Mouse (Mus musculus): ENCODE measurements around the gene Lgals3. TPM values are rescaled to one million over a fixed set of nuclear protein-coding genes. Genes with fewer than 3 reads are reported as not detected.
A peak's percentile ranks its signal among the peaks of the same experiment; 100 is the strongest.

Gene Lgals3
- polyA plus RNA-seq, 1 experiment from 2014 or later = 15.9 TPM

DNA sequence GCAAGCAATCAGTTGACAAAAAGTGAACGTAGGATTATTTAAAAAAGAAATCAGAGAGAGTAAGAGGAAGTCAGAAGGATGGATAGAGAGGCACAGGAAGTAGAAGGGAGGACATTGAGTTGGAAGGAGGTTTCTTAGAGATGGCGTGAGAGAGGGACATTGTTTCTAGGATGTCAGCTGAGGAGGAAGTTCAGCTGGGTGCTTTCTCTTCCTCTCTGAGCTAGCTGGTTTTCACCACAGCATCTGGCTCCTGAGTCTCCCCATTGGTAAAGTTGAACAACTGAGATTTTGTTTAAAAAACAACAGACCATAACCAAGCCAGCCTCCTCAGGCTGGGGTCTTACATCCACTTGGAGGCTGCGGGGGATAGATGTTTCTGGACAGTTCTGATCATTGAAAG lies 7.9 kb upstream of the Lgals3 start:
- Histone ChIP-seq H3K27me3 (ENCODE audit: control insufficient read depth, insufficient read depth, low read length) (no peaks in the 10 kb centered on the region), H3K4me1 (ENCODE audit: control insufficient read depth, insufficient read depth, low read length) (no peaks in the 10 kb centered on the region), H3K27ac (ENCODE audit: low read length) (no peak overlapping the region), H3K9ac (replicated peaks; ENCODE audit: low read depth, low read length) (no peak overlapping the region), H3K9me3 (ENCODE audit: control insufficient read depth, low read depth, low read length) (no peaks in the 10 kb centered on the region), H3K4me3 (ENCODE audit: low read depth, low read length) (no peak overlapping the region), H3K36me3 (ENCODE audit: control insufficient read depth, insufficient read depth, low read length) (no peaks in the 10 kb centered on the region), H3K4me2 (replicated peaks; ENCODE audit: low read depth, low read length) (no peak overlapping the region)
- no peak for ATAC-seq (ENCODE audit: insufficient number of reproducible peaks, insufficient read depth, low FRiP score, low read depth)
- WGBS = 50% methylated on average over 3 of the region's 3 CpGs

DNA sequence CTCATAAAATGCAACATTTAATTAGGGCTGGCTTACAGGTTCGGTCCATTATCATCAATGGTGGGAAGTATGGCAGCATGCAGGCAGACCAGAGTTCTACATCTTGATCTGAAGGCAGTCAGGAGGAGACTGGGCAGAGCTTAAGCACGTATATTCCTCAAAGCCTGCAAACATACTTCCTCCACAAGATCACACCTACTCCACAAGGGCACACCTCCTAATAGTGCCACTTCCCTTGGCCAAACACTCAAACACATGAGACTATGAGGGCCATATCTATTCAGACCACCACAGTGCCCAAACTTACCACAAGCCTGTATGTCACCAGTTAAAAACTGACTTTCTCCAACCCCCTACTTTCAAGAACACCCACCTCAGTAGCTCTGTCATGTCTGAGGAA lies 6.1 kb upstream of the Lgals3 start:
- Histone ChIP-seq H3K27ac (ENCODE audit: low read length) (no peak overlapping the region), H3K27me3 (ENCODE audit: control insufficient read depth, insufficient read depth, low read length) (no peaks in the 10 kb centered on the region), H3K4me3 (ENCODE audit: low read depth, low read length) (no peak overlapping the region), H3K4me1 (ENCODE audit: control insufficient read depth, insufficient read depth, low read length) (peaks cover 5% of the 10 kb centered on the region), H3K9ac (replicated peaks; ENCODE audit: low read depth, low read length) (no peak overlapping the region), H3K36me3 (ENCODE audit: control insufficient read depth, insufficient read depth, low read length) (no peaks in the 10 kb centered on the region), H3K9me3 (ENCODE audit: control insufficient read depth, low read depth, low read length) (no peaks in the 10 kb centered on the region), H3K4me2 (replicated peaks; ENCODE audit: low read depth, low read length) (no peak overlapping the region)
- ATAC-seq (ENCODE audit: insufficient number of reproducible peaks, insufficient read depth, low FRiP score, low read depth) = no peak
- WGBS = 80% methylated on average over 2 of the region's 2 CpGs

DNA sequence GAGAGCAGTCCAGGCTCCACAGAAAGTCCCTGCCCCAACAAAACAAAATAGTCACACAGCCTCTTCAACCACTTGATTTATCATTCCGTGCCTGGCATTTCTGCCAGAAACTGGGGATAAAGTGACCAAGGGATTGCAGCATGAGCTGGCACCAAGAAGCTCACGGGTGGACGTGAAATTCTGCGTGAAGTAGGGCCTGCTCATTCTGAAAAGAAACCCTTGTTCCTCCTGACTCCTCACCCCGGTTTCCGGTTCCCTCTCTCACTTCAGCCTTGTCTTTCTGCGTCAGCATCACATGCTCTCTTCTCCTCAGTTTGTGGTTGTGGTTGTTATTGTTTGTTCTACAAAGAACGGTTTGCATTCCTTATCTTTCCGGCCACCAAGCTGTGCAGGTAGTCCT lies 5.7 kb upstream of the Lgals3 start:
- H3K4me1 ChIP-seq (ENCODE audit: control insufficient read depth, insufficient read depth, low read length) = peaks cover 7% of the 10 kb centered on the region

DNA sequence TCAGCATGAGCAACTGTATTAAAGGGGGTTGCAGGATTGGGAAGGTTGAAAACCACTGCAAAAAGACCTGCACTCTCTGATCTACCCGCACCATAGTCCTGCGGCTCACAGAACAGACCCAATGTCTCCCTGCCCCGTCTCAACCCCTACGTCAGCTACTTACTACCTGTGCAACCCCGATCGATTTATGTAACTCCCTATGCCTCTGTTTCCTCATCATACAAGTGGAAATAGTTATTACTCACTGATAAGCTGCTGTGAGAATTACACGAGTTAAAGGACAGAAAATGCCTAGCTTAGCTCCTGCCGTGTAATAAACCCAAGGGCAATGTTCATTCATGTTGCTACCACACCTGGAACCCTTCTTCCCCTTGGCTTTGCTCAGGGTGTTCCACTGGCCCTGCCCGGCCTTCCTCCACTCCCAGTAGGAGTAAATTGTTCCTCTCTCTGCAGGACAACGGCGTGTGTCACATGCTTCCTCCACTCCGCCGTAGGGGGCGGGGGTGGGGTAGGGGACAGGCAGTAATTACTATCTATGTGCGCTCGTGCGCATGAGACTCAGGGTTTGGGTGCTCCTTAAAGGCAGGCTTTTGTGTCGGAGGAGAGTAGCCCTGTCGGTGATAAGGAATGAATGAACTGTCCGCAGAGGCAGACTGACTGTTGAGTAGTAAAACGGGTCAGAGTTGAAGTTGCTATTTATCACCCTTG lies 2.7 kb upstream of the Lgals3 start:
- Histone ChIP-seq H3K27me3 (ENCODE audit: control insufficient read depth, insufficient read depth, low read length) (no peaks in the 10 kb centered on the region), H3K4me1 (ENCODE audit: control insufficient read depth, insufficient read depth, low read length) (peaks cover 9% of the 10 kb centered on the region), H3K9ac (replicated peaks; ENCODE audit: low read depth, low read length) (no peak overlapping the region), H3K9me3 (ENCODE audit: control insufficient read depth, low read depth, low read length) (no peaks in the 10 kb centered on the region), H3K4me3 (ENCODE audit: low read depth, low read length) (no peak overlapping the region), H3K4me2 (replicated peaks; ENCODE audit: low read depth, low read length) (peak overlapping the region; percentile 25; the same call in 1 of the 2 replicates), H3K36me3 (ENCODE audit: control insufficient read depth, insufficient read depth, low read length) (no peaks in the 10 kb centered on the region), H3K27ac (ENCODE audit: low read length) (no peak overlapping the region)
- no peak for ATAC-seq (ENCODE audit: insufficient number of reproducible peaks, insufficient read depth, low FRiP score, low read depth)
- 41% methylated on average over 21 of the region's 21 CpGs for WGBS

More for the DNA sequence above, 5.7 kb upstream of the Lgals3 start:
- Histone ChIP-seq H3K9ac (replicated peaks; ENCODE audit: low read depth, low read length) (no peak overlapping the region), H3K27me3 (ENCODE audit: control insufficient read depth, insufficient read depth, low read length) (no peaks in the 10 kb centered on the region), H3K4me2 (replicated peaks; ENCODE audit: low read depth, low read length) (no peak overlapping the region), H3K4me3 (ENCODE audit: low read depth, low read length) (no peak overlapping the region), H3K9me3 (ENCODE audit: control insufficient read depth, low read depth, low read length) (no peaks in the 10 kb centered on the region), H3K36me3 (ENCODE audit: control insufficient read depth, insufficient read depth, low read length) (no peaks in the 10 kb centered on the region), H3K27ac (ENCODE audit: low read length) (no peak overlapping the region)
- ATAC-seq (ENCODE audit: insufficient number of reproducible peaks, insufficient read depth, low FRiP score, low read depth) = no peak
- WGBS = 85% methylated on average over 9 of the region's 9 CpGs

DNA sequence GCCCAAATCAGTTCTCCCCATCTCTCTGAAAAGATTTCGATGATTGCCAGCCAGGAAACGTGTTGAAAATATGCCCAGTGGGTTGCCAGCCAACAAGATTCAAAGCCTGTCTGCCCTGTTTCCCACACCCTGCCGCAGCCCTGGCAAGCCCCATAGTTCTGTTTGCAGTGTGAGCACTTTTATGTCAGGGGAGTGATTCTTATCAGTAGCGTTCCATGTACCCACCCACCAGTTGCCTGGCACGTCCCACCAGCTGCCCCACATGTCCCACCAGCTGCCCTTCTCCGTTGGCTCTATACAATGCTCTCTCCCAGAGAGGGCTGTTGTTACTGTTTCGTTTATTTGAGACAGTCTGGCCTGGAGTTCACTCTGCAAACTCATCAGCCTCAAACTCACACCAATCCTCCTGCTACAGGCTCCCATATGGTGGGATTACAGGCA lies 650 bp upstream of the Lgals3 start:
- Histone ChIP-seq H3K4me2 (replicated peaks; ENCODE audit: low read depth, low read length) (no peak overlapping the region), H3K4me1 (ENCODE audit: control insufficient read depth, insufficient read depth, low read length) (peaks cover 9% of the 10 kb centered on the region), H3K9ac (replicated peaks; ENCODE audit: low read depth, low read length) (no peak overlapping the region), H3K4me3 (ENCODE audit: low read depth, low read length) (no peak overlapping the region), H3K27ac (ENCODE audit: low read length) (no peak overlapping the region), H3K9me3 (ENCODE audit: control insufficient read depth, low read depth, low read length) (no peaks in the 10 kb centered on the region), H3K27me3 (ENCODE audit: control insufficient read depth, insufficient read depth, low read length) (no peaks in the 10 kb centered on the region), H3K36me3 (ENCODE audit: control insufficient read depth, insufficient read depth, low read length) (no peaks in the 10 kb centered on the region)
- 46% methylated on average over 7 of the region's 7 CpGs for WGBS
- ATAC-seq (ENCODE audit: insufficient number of reproducible peaks, insufficient read depth, low FRiP score, low read depth) = peak; percentile 66; the same call in 1 of the 2 replicates

DNA sequence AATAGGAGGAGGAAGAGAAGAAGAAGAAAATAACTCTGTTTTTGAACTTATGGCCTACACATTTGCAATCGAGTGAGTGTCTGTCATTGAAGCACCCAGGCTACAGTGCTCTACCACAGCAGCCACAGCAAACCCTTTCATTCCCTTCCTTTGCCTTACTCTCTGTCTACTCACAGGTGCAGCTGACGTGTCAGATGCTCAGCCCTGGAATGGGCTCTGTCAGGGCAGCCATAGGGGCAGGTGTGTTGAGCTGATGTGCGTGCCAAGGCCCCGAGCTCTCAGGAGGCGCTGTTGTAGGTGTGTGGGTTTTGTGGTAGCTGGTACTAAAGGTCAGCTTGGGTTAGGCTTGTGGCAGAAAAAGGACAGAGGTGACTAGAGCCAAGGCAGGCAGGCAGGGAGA lies 2.2 kb downstream of the Lgals3 start:
- Histone ChIP-seq H3K27ac (ENCODE audit: low read length) (no peak overlapping the region), H3K9ac (replicated peaks; ENCODE audit: low read depth, low read length) (no peak overlapping the region), H3K9me3 (ENCODE audit: control insufficient read depth, low read depth, low read length) (no peaks in the 10 kb centered on the region), H3K4me2 (replicated peaks; ENCODE audit: low read depth, low read length) (no peak overlapping the region), H3K27me3 (ENCODE audit: control insufficient read depth, insufficient read depth, low read length) (peaks cover 7% of the 10 kb centered on the region; the same call in 1 of the 2 replicates), H3K4me3 (ENCODE audit: low read depth, low read length) (no peak overlapping the region), H3K36me3 (ENCODE audit: control insufficient read depth, insufficient read depth, low read length) (no peaks in the 10 kb centered on the region), H3K4me1 (ENCODE audit: control insufficient read depth, insufficient read depth, low read length) (peaks cover 17% of the 10 kb centered on the region)
- WGBS = 90% methylated on average over 5 of the region's 5 CpGs
- ATAC-seq (ENCODE audit: insufficient number of reproducible peaks, insufficient read depth, low FRiP score, low read depth) = no peak

DNA sequence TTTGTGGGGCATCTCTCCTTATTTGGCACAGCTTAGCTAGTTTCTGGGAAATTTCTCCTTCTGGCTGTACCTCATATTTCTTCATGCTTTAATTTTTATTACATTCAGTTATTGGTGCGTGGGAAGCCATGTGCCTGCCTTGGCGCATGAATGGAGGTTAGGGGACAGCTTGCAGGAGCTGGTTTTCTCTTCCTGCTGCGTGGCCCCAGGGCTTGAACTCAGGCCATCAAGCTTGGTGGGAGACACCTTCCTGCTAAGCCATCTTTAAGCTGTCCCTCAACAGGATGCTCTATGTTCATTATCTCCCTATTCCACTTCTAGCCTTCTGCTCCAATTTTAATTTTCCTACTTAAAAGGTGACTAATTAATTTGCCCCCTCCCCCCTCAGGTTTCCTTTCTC lies 3.2 kb downstream of the Lgals3 start:
- no peak for ATAC-seq (ENCODE audit: insufficient number of reproducible peaks, insufficient read depth, low FRiP score, low read depth)
- H3K27me3 ChIP-seq (ENCODE audit: control insufficient read depth, insufficient read depth, low read length) = peaks cover 7% of the 10 kb centered on the region; the same call in 1 of the 2 replicates
- H3K4me3 ChIP-seq (ENCODE audit: low read depth, low read length) = no peak overlapping the region
- no peak overlapping the region for H3K9ac ChIP-seq (replicated peaks; ENCODE audit: low read depth, low read length)
- H3K36me3 ChIP-seq (ENCODE audit: control insufficient read depth, insufficient read depth, low read length) = no peaks in the 10 kb centered on the region
- H3K4me1 ChIP-seq (ENCODE audit: control insufficient read depth, insufficient read depth, low read length) = peaks cover 12% of the 10 kb centered on the region; the same call in 1 of the 2 replicates
- no peak overlapping the region for H3K27ac ChIP-seq (ENCODE audit: low read length)
- no peaks in the 10 kb centered on the region for H3K9me3 ChIP-seq (ENCODE audit: control insufficient read depth, low read depth, low read length)
- WGBS = 91% methylated on average over 3 of the region's 3 CpGs
- H3K4me2 ChIP-seq (replicated peaks; ENCODE audit: low read depth, low read length) = no peak overlapping the region

DNA sequence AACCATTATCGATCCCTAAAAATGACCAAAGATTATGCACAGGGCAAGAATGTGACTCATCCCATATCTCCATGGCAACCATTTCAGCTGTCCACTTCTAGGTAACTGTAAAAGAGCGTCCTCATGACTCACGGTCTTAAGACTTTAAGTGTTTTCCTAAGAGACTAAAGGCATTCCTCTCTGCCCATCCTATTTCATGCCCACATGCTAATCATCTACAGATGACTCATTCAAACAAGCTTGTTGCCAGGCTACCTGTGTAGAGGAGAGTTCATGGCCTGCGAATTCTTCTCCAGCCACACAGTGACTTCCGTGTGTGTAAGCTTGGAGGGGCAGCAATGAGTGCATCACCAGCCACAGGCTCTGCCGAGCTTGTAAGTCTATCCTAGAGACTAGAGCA lies 4.1 kb downstream of the Lgals3 start:
- Histone ChIP-seq H3K4me2 (replicated peaks; ENCODE audit: low read depth, low read length) (no peak overlapping the region), H3K36me3 (ENCODE audit: control insufficient read depth, insufficient read depth, low read length) (no peaks in the 10 kb centered on the region), H3K4me1 (ENCODE audit: control insufficient read depth, insufficient read depth, low read length) (peaks cover 12% of the 10 kb centered on the region; the same call in 1 of the 2 replicates), H3K27ac (ENCODE audit: low read length) (no peak overlapping the region), H3K4me3 (ENCODE audit: low read depth, low read length) (no peak overlapping the region), H3K27me3 (ENCODE audit: control insufficient read depth, insufficient read depth, low read length) (peaks cover 7% of the 10 kb centered on the region; the same call in 1 of the 2 replicates), H3K9me3 (ENCODE audit: control insufficient read depth, low read depth, low read length) (no peaks in the 10 kb centered on the region), H3K9ac (replicated peaks; ENCODE audit: low read depth, low read length) (no peak overlapping the region)
- no peak for ATAC-seq (ENCODE audit: insufficient number of reproducible peaks, insufficient read depth, low FRiP score, low read depth)
- WGBS = 56% methylated on average over 6 of the region's 6 CpGs
